Mouse (Mus musculus): Measurements from ENCODE around the gene Zfp827.

Zfp827 gene

DNA sequence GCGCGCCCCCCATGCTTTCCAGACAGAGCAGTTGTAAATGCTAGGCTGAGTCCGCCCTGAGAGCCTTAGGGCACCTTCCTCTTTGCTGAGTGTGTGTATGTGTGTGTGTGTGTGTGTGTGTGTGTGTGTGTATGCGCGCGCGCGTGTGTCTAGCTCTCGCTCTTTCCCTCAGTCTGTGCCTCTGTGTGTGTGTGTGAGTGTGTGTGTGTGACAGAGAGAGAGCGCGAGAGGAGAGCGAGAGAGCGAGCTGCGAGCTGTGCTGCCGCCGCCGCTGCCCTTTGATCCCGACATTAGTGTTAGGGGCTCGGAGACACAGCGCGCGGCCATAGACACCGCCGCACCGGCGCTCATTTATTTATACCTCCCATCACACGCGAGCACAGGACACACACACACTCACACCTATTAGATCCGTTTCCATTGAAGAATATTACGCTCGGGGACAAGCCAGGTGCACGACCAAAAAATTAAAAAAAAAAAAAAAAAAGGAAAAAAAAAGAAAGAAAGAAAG is at the start of gene Zfp827:
Gene Zfp827 (plus strand): TSS at position 461 of the 511 bp plus-strand sequence.
- DNase-seq (ENCODE audit: extremely low read depth, low read depth), result no peak

DNA sequence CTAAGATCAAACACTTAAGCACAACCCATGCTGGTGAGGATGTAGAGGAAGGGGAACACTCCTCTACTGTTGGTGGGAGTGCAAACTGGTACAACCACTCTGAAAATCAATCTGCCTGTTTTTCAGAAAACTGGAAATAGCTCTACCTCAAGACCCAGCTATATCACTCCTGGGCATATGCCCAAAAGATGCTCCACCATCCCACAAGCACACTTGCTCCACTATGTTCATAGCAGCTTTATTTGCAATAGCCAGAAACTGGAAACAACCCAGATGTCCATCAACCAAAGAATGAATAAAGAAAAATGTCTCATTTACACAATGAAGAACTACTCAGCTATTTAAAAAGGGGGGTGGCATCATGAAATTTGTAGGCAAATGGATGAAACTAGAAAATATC is 23.9 kb upstream of the Zfp827 start:
- no peak for DNase-seq (ENCODE audit: extremely low read depth, low read depth)

DNA sequence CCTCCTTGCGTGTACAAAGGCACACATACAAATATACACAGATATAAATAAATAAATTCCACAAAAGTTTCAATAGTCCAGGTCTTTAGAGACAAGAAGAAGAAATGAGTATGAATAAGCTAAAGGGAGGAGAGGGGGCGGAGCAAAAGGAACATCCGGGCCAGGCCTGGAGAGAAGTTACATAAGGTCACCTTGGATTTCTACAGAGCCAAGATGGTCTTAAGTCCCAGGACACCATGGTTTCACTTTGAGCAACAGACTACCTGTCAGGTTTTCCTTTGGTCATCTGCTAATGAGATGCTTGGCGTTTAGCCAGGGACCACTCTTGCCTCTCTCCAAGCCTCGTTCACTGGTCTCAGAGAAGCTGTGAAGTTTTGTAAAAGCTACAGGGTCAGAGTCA is 13.2 kb upstream of the Zfp827 start:
- no peak for DNase-seq (ENCODE audit: extremely low read depth, low read depth)

DNA sequence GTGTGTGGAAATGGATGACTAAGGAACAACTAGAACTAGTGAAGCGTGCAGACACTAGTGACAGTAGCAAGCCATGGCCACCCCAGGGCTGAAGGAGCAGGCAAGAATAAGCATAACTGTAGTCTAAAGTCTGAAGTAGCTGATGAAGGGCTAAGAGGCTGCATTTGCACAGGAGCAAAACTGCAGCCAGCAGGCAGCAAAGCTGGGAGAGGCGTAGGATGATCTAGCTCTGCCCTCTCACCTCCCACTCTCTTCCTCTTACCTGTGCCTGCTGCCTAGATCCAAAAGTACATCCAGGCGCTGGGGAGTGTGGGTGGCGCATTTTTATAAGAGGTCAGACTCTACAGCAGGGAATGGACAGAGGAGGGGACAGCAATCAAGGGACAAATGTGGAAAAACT is 12.2 kb upstream of the Zfp827 start:
- DNase-seq (ENCODE audit: extremely low read depth, low read depth), result no peak

DNA sequence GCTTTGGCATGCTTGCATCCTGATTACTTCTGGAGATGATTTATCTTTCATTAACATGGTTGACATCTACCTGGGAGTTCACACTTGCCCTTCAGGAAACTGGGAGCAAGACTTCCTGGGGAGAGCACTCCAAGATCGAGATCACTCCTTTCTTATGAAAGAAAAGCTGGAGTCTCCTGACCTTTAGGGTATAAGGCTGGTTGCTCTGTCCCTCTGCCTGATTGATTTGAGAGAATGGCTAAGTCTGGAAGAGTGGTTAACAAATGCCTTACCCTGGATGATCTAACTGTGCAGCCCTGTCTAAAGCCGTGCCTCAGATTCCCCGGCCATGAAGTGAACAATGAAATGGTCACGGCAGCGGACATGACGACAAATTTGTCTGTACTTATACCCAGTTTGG is 11.7 kb upstream of the Zfp827 start:
- DNase-seq (ENCODE audit: extremely low read depth, low read depth), result no peak

DNA sequence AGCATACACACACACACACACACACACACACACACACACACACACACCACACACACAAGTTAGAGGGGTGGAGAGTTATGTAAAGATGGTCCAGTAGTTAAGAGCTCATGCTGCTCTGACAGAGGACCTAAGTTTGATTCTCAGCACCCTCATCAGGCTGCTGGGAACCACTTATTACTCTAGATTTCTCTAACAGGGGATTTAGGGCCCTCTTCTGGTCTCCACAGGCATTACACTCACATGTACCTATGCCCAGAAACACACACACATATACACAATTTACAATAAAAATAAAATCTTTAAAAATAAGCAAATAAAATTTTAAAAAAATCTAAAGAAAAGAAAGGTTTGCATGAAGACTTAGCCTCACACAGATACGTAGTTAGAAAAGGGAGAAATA is 4.3 kb upstream of the Zfp827 start:
- no peak for DNase-seq (ENCODE audit: extremely low read depth, low read depth)

DNA sequence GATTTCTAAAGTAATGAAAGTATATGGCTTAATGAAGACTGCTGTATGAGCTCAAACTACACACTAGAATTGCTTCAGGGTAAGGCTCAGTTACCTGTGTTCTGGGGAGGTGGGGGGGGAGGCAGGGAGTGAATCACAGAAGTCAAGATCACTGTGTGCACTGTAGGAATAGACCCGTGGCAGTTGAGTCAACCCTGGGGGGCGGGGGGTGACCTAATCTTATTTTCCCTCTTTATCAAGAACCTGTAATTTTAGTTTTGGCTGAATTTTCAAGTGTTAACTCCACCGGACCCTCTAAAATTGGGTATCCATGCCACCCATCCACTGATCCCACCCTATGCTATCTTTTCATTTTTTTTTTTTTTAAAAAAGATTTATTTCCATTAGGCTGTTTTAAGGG is 918 bp upstream of the Zfp827 start:
- DNase-seq (ENCODE audit: extremely low read depth, low read depth), result no peak

DNA sequence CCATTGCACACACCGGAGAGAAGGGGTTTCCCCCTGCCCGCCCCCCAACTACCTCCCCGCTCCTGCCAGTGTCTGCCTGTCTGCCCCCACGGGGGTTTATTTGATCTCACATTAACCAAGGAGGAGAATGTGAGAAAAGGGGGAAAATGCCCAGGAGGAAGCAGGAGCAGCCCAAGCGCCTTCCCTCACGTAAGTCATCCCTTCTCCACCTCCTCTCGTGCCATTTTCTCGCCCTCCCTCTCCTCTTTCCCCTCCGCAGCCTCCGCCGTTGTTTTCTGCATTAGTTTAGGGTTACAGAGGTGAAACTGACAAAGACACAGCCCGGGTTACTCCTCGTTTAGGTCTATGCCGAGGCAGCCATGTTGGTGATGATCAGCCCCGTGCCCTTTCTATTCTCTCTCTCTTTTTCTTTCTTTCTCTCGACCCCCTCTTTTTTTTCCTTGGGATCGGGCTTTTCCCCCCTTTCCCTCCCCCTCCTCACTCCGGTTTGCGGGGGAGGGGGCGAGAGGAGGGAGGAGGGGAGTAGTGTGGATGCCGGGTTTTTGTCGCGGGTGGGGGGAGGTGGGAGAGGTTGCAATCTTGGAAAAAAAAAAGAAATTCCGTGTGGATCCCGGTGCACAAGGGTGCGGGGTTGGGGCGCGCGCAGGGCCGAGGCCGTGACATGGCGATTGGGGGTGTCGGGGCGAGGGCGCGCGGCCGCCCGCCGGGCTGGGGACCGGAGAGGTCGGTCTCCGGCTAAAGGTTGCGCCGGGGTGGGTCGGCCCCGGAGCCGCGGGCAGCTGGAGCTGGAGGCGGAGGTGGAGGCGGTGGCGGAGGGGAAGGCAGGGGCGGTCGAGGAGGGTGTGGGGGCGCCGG is 531 bp downstream of the Zfp827 start:
- no peak for DNase-seq (ENCODE audit: extremely low read depth, low read depth)

DNA sequence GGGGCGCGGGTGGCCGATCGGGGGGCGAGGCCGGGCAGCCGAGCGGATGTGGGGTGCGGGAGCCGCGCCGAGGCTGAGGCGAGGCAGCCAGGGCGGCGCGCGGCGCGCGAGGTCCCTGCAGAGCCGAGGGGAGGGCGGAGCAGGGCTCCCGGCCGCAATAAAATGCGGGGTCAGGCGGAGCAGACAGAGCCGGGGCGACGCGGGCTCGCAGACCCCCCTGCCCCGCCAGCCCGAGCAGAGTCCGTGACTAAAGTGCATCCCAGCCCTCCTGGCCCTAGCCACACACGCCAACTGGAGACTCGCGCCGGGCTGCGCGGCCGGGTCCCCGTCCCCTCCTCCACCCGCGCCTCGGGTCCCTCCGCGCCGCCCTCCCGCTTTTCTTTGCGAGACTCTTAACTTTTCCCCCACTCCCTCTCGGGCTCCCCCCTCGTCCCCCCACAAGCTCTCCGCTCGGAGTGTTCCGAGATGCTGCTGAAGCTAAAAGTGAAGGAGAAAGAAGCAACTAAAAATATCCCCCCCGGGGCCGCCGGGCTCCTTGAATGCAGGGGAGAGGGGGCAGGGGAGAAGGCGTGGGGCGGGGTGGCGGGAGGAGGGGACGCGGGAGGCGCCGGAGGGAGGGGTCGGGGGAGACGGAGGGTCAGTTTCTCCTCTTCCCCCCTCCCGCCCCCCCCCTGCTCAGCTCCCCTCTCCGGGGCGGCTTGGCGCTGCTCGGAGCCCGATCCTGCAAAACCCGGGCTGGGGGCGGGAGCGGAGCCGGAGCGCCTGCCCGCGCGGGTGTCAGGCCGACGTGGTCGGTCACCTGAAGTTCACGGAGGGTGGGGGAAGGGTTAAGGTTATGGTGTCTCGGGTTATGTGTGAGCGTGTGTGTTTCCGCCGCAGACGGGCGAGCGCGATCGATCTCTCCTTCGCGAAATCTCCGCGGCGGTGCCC is 1.4 kb downstream of the Zfp827 start:
- no peak for DNase-seq (ENCODE audit: extremely low read depth, low read depth)

DNA sequence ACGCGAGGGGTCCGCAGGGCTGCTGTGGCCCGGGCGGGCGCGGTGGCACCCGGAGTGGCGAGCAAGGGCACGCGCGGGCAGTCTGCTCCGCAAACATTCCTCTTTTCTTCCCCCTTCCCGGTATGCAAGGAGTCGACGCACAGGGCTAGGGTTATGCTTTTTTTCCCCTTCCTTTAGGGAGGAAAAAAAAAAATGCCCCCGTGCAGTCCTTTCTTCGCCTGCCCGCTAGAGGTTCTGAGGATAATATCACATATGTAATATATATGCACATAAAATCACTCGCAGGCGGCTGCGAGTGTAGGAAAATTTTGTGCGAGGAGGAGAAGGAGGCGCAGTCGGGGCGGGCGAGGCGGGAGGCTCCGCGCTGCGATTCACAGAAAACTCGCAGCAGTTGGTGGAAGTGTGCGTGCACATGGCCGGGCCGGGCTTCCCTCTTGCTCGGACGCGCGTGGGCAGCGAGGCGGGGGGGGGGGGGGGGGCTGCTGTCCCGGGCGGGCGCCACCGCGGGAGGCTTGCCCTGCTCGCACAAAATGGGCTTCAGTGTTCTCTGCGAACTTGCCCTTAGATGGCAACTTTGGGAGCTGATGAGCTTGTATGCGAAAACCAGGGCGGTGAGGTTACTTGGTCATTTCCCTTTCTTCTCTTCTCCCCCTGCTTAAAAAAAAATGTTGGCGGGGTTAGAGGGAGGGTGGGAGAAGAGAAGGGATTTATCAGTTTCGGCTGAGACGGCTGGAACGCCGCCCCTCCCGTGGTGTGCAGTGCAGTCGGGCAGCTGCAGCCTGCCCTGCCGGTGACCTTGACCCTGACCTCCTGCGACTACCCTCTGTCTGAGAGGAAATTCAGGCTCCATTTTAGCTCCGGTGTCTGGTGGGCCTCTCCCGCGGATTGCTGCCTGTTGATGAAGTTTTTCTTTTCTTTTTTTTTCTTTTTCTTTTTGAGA is 2.4 kb downstream of the Zfp827 start:
- DNase-seq (ENCODE audit: extremely low read depth, low read depth), result no peak

DNA sequence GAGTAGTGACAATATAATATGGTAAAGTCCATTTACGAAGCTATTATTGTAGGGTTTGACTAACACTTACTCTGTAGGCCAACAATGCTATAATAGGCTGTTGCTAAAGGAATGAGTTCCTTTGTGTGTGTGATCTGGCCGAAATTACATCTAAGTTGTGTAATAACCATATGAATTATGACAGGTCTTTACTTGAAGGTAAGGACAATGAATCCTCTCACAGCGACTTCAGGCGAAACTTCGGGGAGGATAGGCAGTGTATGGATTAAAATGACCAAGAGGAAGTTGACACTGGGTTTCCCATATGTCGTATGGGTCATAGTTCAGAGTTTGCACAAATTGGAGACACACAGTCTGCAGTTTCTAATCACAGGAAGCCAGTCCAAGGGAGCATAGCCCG is 9.3 kb downstream of the Zfp827 start:
- DNase-seq (ENCODE audit: extremely low read depth, low read depth), result no peak

DNA sequence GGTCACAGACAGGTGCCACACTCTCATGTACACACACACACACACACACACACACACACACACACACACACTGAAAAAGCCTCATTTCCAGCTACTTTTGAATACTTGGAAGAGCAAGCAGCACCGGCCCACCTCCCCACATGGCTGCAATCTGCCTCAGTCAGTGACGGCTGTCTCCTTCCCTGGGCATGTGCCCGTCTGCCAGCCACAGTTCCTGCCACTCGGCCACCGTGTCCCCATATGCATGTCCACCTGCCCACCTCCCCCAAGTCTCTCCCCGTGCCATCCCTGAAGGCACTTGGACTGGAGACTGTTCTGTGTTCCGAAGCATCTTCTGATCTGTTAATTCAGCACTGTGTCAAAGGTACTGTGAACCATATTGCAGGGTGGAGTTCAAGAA is 9.8 kb downstream of the Zfp827 start:
- DNase-seq (ENCODE audit: extremely low read depth, low read depth), result no peak

DNA sequence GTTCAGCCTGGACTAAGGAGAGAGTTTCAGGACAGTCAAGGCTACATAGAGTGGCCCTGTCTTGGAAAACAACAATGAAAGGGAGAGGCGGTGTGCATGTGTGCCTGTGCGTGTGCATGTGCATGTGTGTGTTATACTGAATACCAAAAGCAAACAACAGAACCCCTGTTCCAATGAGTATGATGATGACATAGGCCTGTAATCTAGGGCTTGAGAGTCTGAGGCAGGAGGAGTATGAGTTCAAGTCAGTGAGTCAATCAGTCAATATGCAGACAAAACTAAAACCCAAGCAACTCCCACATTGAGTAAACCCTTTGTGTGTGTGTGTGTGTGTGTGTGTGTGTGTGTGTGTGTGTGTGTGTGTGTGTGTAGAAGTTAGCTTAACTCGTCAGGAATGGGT is 13.2 kb downstream of the Zfp827 start:
- no peak for DNase-seq (ENCODE audit: extremely low read depth, low read depth)

DNA sequence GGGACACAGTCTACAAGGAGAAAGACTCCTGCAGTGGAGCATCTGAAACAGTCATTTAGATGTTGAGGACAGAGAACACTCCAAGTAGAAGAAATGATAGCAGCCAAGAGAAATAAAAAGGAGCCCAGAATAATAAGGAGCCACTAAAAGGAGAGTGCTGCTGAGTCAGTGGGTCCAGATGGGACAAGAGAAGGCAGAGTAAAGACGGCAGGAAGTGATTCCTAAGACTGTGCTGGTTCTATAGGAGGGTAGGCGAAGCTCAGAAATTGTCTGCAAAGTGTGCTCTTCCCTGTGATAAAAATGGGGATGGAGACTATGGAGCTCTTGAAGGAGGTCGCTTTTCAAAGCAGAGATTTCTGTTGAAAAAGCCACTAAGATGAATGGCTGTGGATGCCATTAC is 14.0 kb downstream of the Zfp827 start:
- DNase-seq (ENCODE audit: extremely low read depth, low read depth), result no peak

DNA sequence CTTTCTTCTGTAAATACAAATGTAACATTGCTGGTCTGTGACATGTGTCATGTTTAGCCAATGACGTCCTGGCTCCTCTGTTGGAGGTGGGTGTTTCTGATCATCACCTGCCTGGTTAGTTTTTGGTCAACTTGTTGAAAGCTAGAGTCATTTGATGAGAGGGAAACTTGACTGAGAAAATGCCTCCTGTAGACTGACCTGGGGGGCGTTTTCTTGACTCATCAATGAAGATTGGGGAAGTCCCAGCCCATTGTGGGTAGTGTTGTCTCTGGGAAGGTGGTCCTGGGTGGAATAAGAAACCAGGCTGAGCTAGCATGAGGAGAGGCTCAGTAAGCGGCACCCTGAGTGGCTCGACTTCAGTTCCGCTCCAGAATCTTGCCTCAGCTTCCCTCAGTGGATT is 16.4 kb downstream of the Zfp827 start:
- DNase-seq (ENCODE audit: extremely low read depth, low read depth), result no peak

DNA sequence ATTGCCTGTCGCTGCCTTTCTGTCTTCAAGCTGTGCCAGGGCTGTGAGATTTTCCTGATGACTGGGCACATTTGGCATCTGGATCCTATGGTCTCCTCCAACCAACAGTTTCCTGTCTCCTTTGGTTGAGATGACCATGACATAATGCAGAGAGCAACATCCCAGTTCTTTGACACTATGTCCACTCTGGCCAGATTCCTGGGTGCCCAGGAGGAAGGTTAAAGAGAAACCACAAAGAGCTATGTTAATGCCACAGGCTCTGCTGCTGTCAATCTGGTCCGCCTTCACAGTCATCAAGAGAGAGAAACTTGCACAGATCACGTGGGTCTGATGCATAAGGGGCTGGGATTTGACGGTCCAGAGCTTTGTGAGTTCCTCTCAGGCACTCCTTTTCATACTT is 18.4 kb downstream of the Zfp827 start:
- no peak for DNase-seq (ENCODE audit: extremely low read depth, low read depth)

DNA sequence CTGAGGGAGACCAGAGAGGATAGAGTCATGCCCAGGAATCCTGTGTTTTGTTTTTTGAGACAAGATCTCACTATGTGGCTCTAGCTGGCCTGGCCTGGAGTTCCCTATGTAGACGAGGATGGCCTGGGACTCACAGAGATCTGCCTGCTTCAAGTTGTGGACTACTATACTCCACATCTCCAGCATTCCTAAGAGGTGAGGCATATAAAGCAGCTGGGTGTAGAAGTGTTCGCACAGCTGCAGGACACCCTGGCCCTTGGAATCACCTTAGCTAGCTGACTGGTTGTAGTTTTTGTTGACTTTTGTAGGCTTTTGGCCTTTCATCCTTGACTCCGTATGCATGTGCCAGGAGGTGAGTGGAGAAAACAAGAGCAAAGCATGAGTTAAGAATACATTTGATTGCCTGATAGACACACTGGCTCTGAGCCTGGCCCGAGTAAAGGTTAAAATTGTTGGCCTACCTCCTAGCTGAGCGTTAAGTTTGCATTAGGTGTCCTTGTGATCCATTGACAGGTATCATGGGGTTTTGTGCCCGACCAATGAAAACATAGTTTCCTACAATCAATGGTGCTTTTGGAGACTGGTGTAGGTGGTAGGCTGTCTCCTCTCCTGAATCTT is 20.3 kb downstream of the Zfp827 start:
- DNase-seq (ENCODE audit: extremely low read depth, low read depth), result no peak

DNA sequence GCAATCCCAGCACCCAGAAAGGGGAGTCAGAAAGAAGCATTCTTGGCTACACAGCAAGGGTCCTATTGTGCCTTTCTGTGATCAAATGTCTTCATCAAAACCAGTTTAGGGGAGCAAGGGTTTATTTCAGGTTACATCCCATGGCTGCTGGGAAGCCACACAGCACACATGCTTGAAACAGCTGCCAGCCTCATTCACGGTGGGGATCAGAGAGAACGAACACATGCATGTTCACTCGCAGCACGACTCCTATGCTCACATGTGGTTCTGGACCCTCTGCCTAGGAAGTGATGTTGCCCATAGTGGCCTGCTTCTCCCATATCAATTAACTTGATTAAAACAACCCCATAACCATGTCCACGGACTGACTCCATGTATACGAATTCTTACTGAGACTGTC is 26.0 kb downstream of the Zfp827 start:
- DNase-seq (ENCODE audit: extremely low read depth, low read depth), result no peak

DNA sequence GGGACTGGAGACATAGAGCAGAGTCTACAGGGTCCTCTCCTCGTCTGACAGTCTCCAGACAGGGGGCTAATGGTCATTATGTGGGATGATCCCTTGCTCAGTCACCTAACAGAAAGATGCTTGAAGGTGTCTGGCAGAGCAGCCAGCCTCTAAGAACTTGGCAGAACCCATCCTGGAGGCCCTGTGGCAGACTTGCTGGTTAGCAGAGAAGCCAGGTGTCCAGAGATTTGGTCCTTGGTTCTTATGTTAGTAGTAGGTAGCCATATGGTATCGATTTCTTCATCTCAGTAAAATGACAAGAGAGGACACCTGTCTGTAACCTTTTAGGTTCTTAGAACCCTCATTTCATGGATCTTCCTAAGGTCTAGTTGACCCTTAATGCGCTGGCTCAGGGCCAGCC is 28.9 kb downstream of the Zfp827 start:
- no peak for DNase-seq (ENCODE audit: extremely low read depth, low read depth)

DNA sequence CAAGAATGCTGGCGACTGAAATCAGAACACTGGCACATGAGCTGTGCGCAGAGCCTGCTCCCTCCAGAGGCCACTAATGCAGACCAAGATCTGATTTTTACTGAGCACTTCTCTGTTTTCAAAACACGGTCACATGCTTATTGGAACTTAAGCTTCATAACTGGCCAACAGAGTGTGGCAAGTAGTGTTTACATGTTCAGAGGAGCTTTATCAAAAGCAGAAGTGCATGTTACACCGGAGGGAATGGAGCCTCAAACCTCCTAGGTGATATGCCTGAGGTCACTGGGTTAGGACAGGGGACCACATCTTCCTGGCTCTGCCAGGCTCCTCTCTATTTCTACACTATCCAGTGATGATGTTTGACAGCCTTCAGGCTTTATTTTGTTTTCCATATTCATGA is 31.1 kb downstream of the Zfp827 start:
- DNase-seq (ENCODE audit: extremely low read depth, low read depth), result no peak
